Mouse (Mus musculus) liver, postnatal 0 days (tissue): ENCODE measurements at regions not wholly inside any gene's neighbourhood (a gene's known extent, or its start where the extent isn't known, plus 50 kb on each side); places are given as distances from the start of the nearest gene placed in this dataset.

Source experiments
- CTCF ChIP-seq: sonication (generic); IDR thresholded peaks from 2 replicates; pipeline ENCODE4 v1.5.1; 2016; ENCODE audit warnings: antibody characterized with exemption, low read depth
- EP300 ChIP-seq: IDR thresholded peaks from 2 replicates; pipeline ENCODE4 v1.6.1; 2016; ENCODE audit warnings: antibody characterized with exemption, low read depth, mild to moderate bottlenecking

- TF ChIP-seq CTCF (no peak), EP300 (no peak)
Measured at GRCm38 (mm10) chr8:34368556-34368955, 257.0 kb upstream of the Gm10131 start.
